Mouse (Mus musculus): ENCODE data around the gene Ank3. TPM values are rescaled to one million over a fixed set of nuclear protein-coding genes. Genes with fewer than 3 reads are reported as not detected.

The Ank3 gene
- total and polyA plus RNA-seq, 2 experiments = 2.9 to 31.0 TPM

DNA sequence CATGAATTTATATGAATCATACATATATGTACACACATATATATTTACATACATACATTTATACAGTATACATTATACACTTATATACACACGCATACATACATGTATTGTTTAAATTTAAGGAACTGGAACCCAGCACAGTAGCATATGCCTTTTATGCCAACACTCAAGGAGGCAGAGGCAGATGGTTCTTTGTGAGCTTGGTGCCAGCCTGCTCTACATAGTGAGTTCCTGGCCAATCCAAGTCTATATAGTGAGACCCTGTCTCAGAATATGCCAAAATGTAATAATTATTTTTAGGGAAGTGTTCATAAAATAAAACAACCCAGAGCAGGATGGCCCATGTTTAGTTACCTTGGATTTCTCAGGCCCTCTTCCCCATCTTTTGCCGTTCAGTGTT, 581.1 kb downstream of the Ank3 start:
- TF ChIP-seq CTCF (IDR thresholded peaks at IDR 0.05; ENCODE audit: low read depth, low read length) (no peak), POLR2A (IDR thresholded peaks at IDR 0.05; ENCODE audit: extremely low read depth, insufficient read depth, low read length) (no peak)
- 96% methylated on average over 2 of the region's 2 CpGs for whole genome bisulfite sequencing
- Histone ChIP-seq H3K4me3 (ENCODE audit: insufficient read depth, low read depth, low read length) (no peak overlapping the region), H3K9ac (ENCODE audit: low read depth, low read length) (no peak overlapping the region), H3K4me1 (ENCODE audit: control insufficient read depth, insufficient read depth, low read length) (no peaks in the 10 kb centered on the region), H3K27ac (replicated peaks; ENCODE audit: insufficient read depth, low read depth, low read length) (no peak overlapping the region), H3K36me3 (ENCODE audit: control insufficient read depth, insufficient read depth, low read length) (peaks cover 35% of the 10 kb centered on the region), H3K27me3 (ENCODE audit: control insufficient read depth, insufficient read depth, low read length) (no peaks in the 10 kb centered on the region), H3K79me2 (ENCODE audit: control insufficient read depth, insufficient read depth, low read length) (no peaks in the 10 kb centered on the region)
- DNase-seq (ENCODE audit: extremely low read depth, low read depth, low spot score) = no peak

GRCm38 (mm10) chr10:69981386-69982097, 583.0 kb downstream of the Ank3 start:
- H3K27me3 ChIP-seq (ENCODE audit: control insufficient read depth, insufficient read depth, low read length) = no peaks in the 10 kb centered on the region
- no peaks in the 10 kb centered on the region for H3K79me2 ChIP-seq (ENCODE audit: control insufficient read depth, insufficient read depth, low read length)
- H3K9ac ChIP-seq (ENCODE audit: low read depth, low read length) = no peak overlapping the region
- no peak overlapping the region for H3K27ac ChIP-seq (replicated peaks; ENCODE audit: insufficient read depth, low read depth, low read length)
- WGBS = 86% methylated on average over 21 of the region's 21 CpGs
- H3K4me1 ChIP-seq (ENCODE audit: control insufficient read depth, insufficient read depth, low read length) = no peaks in the 10 kb centered on the region
- TF ChIP-seq POLR2A (IDR thresholded peaks at IDR 0.05; ENCODE audit: extremely low read depth, insufficient read depth, low read length) (no peak), CTCF (IDR thresholded peaks at IDR 0.05; ENCODE audit: low read depth, low read length) (no peak)
- H3K4me3 ChIP-seq (ENCODE audit: insufficient read depth, low read depth, low read length) = no peak overlapping the region
- peaks cover 40% of the 10 kb centered on the region for H3K36me3 ChIP-seq (ENCODE audit: control insufficient read depth, insufficient read depth, low read length)
- no peak for DNase-seq (ENCODE audit: extremely low read depth, low read depth, low spot score)

DNA sequence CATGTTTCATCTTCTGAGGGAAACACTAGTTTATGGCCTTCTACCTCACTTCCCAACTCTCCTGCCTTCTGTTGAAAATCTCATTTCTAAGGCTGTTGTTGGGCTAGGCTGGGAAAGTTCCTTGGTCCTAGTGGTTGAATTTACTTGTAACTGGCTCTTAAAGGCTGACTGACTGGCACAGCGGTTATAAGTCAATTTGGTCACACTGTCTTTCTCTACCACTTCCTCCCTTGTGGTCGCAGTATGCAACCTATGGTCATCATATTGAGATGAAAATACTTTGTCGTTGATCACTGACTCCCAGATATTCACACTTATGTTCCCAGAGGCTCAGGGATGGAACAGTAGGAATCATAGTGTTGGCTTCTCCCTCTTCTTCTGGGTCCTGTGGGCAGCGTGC, 584.1 kb downstream of the Ank3 start:
- H3K36me3 ChIP-seq (ENCODE audit: control insufficient read depth, insufficient read depth, low read length) = peaks cover 40% of the 10 kb centered on the region
- no peak overlapping the region for H3K4me3 ChIP-seq (ENCODE audit: insufficient read depth, low read depth, low read length)
- DNase-seq (ENCODE audit: extremely low read depth, low read depth, low spot score) = no peak
- H3K27me3 ChIP-seq (ENCODE audit: control insufficient read depth, insufficient read depth, low read length) = no peaks in the 10 kb centered on the region
- WGBS = 89% methylated on average over 4 of the region's 4 CpGs
- no peaks in the 10 kb centered on the region for H3K79me2 ChIP-seq (ENCODE audit: control insufficient read depth, insufficient read depth, low read length)
- H3K9ac ChIP-seq (ENCODE audit: low read depth, low read length) = no peak overlapping the region
- H3K4me1 ChIP-seq (ENCODE audit: control insufficient read depth, insufficient read depth, low read length) = no peaks in the 10 kb centered on the region
- TF ChIP-seq POLR2A (IDR thresholded peaks at IDR 0.05; ENCODE audit: extremely low read depth, insufficient read depth, low read length) (no peak), CTCF (IDR thresholded peaks at IDR 0.05; ENCODE audit: low read depth, low read length) (no peak)
- no peak overlapping the region for H3K27ac ChIP-seq (replicated peaks; ENCODE audit: insufficient read depth, low read depth, low read length)

DNA sequence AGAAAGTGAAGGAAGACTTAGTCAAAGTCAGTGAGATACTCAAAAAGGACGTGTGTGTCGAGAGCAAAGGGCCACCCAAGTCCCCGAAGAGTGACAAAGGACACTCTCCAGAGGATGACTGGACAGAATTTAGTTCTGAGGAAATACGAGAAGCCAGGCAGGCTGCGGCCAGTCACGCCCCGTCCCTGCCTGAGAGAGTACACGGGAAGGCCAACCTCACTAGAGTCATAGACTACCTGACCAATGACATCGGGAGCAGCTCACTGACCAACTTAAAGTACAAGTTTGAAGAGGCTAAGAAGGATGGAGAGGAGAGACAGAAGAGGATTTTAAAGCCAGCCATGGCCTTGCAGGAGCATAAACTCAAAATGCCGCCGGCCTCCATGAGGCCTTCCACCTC, 588.9 kb downstream of the Ank3 start:
- no peak overlapping the region for H3K27ac ChIP-seq (replicated peaks; ENCODE audit: insufficient read depth, low read depth, low read length)
- H3K9ac ChIP-seq (ENCODE audit: low read depth, low read length) = no peak overlapping the region
- DNase-seq (ENCODE audit: extremely low read depth, low read depth, low spot score) = no peak
- H3K4me3 ChIP-seq (ENCODE audit: insufficient read depth, low read depth, low read length) = no peak overlapping the region
- WGBS = 94% methylated on average over 11 of the region's 11 CpGs
- H3K4me1 ChIP-seq (ENCODE audit: control insufficient read depth, insufficient read depth, low read length) = no peaks in the 10 kb centered on the region
- no peaks in the 10 kb centered on the region for H3K27me3 ChIP-seq (ENCODE audit: control insufficient read depth, insufficient read depth, low read length)
- peaks cover 21% of the 10 kb centered on the region for H3K36me3 ChIP-seq (ENCODE audit: control insufficient read depth, insufficient read depth, low read length)
- H3K79me2 ChIP-seq (ENCODE audit: control insufficient read depth, insufficient read depth, low read length) = no peaks in the 10 kb centered on the region
- TF ChIP-seq CTCF (IDR thresholded peaks at IDR 0.05; ENCODE audit: low read depth, low read length) = no peak
- TF ChIP-seq POLR2A (IDR thresholded peaks at IDR 0.05; ENCODE audit: extremely low read depth, insufficient read depth, low read length) = no peak

DNA sequence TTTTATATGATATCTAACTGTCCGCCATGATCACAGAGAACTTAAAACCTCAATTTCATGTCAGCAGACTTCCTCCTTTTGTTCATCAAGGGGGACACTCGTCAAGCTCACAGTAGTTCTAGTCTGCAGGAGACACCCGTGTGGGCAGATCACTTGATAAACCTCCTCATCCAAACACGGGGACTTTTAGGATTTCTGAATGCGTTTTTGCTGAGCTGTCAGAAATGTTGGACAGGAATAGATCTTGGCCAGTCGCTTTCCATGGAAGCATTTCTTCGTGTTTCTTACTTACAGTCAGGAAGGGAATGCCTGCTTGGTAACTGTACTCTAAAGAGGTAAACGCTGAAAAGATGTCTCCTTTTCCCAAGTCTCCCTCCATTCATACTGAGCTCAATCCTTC, 598.5 kb downstream of the Ank3 start:
- Histone ChIP-seq H3K36me3 (ENCODE audit: control insufficient read depth, insufficient read depth, low read length) (peaks cover 26% of the 10 kb centered on the region; the same call in 1 of the 2 replicates), H3K4me3 (ENCODE audit: insufficient read depth, low read depth, low read length) (no peak overlapping the region), H3K27ac (replicated peaks; ENCODE audit: insufficient read depth, low read depth, low read length) (no peak overlapping the region), H3K9ac (ENCODE audit: low read depth, low read length) (no peak overlapping the region), H3K4me1 (ENCODE audit: control insufficient read depth, insufficient read depth, low read length) (no peaks in the 10 kb centered on the region), H3K27me3 (ENCODE audit: control insufficient read depth, insufficient read depth, low read length) (no peaks in the 10 kb centered on the region), H3K79me2 (ENCODE audit: control insufficient read depth, insufficient read depth, low read length) (no peaks in the 10 kb centered on the region)
- no peak for DNase-seq (ENCODE audit: extremely low read depth, low read depth, low spot score)
- WGBS = 80% methylated on average over 8 of the region's 8 CpGs
- no peak for TF ChIP-seq POLR2A (IDR thresholded peaks at IDR 0.05; ENCODE audit: extremely low read depth, insufficient read depth, low read length)
- TF ChIP-seq CTCF (IDR thresholded peaks at IDR 0.05; ENCODE audit: low read depth, low read length) = no peak

DNA sequence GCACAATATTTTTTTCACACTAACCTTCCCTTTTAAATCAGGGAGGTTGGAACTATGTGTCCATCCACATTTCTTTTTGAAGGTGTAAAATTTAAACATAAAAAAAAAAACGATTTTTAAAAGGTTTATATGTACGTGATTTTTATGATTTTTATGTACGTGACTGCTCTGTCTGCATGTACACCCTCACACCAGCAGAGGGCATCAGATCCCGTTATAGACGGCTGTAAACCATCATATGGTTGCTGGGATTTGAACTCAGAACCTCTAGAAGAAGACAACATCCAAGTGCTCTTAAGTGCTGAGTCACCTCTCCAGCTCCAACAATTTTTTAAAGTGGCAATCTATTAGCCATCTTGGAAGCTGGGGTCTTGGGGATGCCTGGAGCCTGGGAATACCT, 605.5 kb downstream of the Ank3 start:
- Histone ChIP-seq H3K4me3 (ENCODE audit: insufficient read depth, low read depth, low read length) (no peak overlapping the region), H3K27me3 (ENCODE audit: control insufficient read depth, insufficient read depth, low read length) (no peaks in the 10 kb centered on the region), H3K27ac (replicated peaks; ENCODE audit: insufficient read depth, low read depth, low read length) (no peak overlapping the region), H3K4me1 (ENCODE audit: control insufficient read depth, insufficient read depth, low read length) (no peaks in the 10 kb centered on the region), H3K36me3 (ENCODE audit: control insufficient read depth, insufficient read depth, low read length) (peaks cover 45% of the 10 kb centered on the region), H3K79me2 (ENCODE audit: control insufficient read depth, insufficient read depth, low read length) (no peaks in the 10 kb centered on the region), H3K9ac (ENCODE audit: low read depth, low read length) (no peak overlapping the region)
- TF ChIP-seq POLR2A (IDR thresholded peaks at IDR 0.05; ENCODE audit: extremely low read depth, insufficient read depth, low read length) = no peak
- TF ChIP-seq CTCF (IDR thresholded peaks at IDR 0.05; ENCODE audit: low read depth, low read length) = no peak
- no peak for DNase-seq (ENCODE audit: extremely low read depth, low read depth, low spot score)
- WGBS = 88% methylated on average over 5 of the region's 5 CpGs

All from liver, adult 2 months (tissue).